Mouse (Mus musculus) kidney, embryonic 15.5 days (tissue): ENCODE measurements around the gene Mrps18a. TPM values are rescaled to one million over a fixed set of nuclear protein-coding genes. Genes with fewer than 3 reads are reported as not detected.

Experiments
- ATAC-seq: fragments of 200-750 bp; cut with Nextera tagmentation; replicated peaks from 2 replicates; pipeline ENCODE4 v1.8.0; 2017; ENCODE audit warnings: moderate TSS enrichment; ENCODE audit not compliant: low FRiP score
- H3K27ac ChIP-seq: fragments of 300-500 bp; sonication (generic); 2 replicates; pipeline ENCODE4 v1.5.1; 2015; ENCODE audit warnings: mild to moderate bottlenecking, inconsistent platforms
- H3K27me3 ChIP-seq: fragments of 300-500 bp; sonication (generic); 2 replicates; pipeline ENCODE4 v1.6.1; 2015; ENCODE audit warnings: inconsistent platforms
- H3K36me3 ChIP-seq: fragments of 300-500 bp; sonication (generic); 2 replicates; pipeline ENCODE4 v1.6.1; 2015; ENCODE audit warnings: inconsistent platforms
- H3K4me1 ChIP-seq: fragments of 300-500 bp; sonication (generic); 2 replicates; pipeline ENCODE4 v1.6.1; 2015; ENCODE audit warnings: inconsistent platforms
- H3K4me2 ChIP-seq: fragments of 300-500 bp; sonication (generic); 2 replicates; pipeline ENCODE4 v1.6.1; 2015; ENCODE audit warnings: moderate library complexity, mild to moderate bottlenecking, inconsistent platforms
- H3K4me3 ChIP-seq: fragments of 300-500 bp; sonication (generic); replicated peaks from 2 replicates; pipeline ENCODE4 v1.5.1; 2015; ENCODE audit warnings: mild to moderate bottlenecking, inconsistent platforms
- H3K9ac ChIP-seq: fragments of 300-500 bp; sonication (generic); 2 replicates; pipeline ENCODE4 v1.6.1; 2015; ENCODE audit warnings: mild to moderate bottlenecking, inconsistent platforms
- H3K9me3 ChIP-seq: fragments of 300-500 bp; sonication (generic); replicated peaks from 2 replicates; pipeline ENCODE4 v1.6.1; 2016; ENCODE audit warnings: inconsistent platforms
- WGBS: fragments of 180-500 bp; shearing (Covaris S2); methylation state at CpG from one replicate; pipeline ENCODE4 v1.1.7; 2015; ENCODE audit warnings: mixed read lengths; 5-methylcytosine and 5-hydroxymethylcytosine counted together
- polyA plus RNA-seq: library from polyadenylated mRNA; unstranded; fragments of >200 nt; fragmentation: Nextera tagmentation; extraction: Ambion mirVana; gene quantifications from 2 replicates; pipeline ENCODE4 v1.2.1, GENCODE M21; 2015

The Mrps18a gene
- polyA plus RNA-seq, 1 experiment from 2014 or later, result 155 TPM

GRCm38 (mm10) chr17:46157131-46157530 is 46.3 kb downstream of the Mrps18a start:
- H3K9me3 ChIP-seq, result no peaks in the 10 kb centered on the region
- no peak overlapping the region for H3K4me3 ChIP-seq
- WGBS, result 76% methylated on average over 8 of the region's 8 CpGs
- H3K27ac ChIP-seq, result no peak overlapping the region
- no peaks in the 10 kb centered on the region for H3K27me3 ChIP-seq
- H3K4me2 ChIP-seq, result no peak overlapping the region
- no peaks in the 10 kb centered on the region for H3K36me3 ChIP-seq
- no peak for ATAC-seq
- no peak overlapping the region for H3K9ac ChIP-seq
- H3K4me1 ChIP-seq, result peaks cover 29% of the 10 kb centered on the region

- no peak overlapping the region; the same call in 1 of the 2 replicates for H3K9ac ChIP-seq
- H3K4me2 ChIP-seq, result peak overlapping the region; percentile 91
- H3K36me3 ChIP-seq, result peaks cover 14% of the 10 kb centered on the region
- 62% methylated on average over 2 of the region's 2 CpGs for WGBS
- peak overlapping the region; percentile 88; the same call in 1 of the 2 replicates for H3K4me3 ChIP-seq
- H3K4me1 ChIP-seq, result peaks cover 30% of the 10 kb centered on the region
- no peaks in the 10 kb centered on the region for H3K27me3 ChIP-seq
- H3K9me3 ChIP-seq, result no peaks in the 10 kb centered on the region
- H3K27ac ChIP-seq, result peak overlapping the region; percentile 95
- ATAC-seq, result no peak
These were observed 48.5 kb downstream of the Mrps18a start for GRCm38 (mm10) chr17:46159236-46159635.

- ATAC-seq, result peak; percentile 82
- Histone ChIP-seq H3K9ac (peak overlapping the region; percentile 63), H3K27me3 (no peaks in the 10 kb centered on the region), H3K27ac (peak overlapping the region; percentile 95), H3K4me1 (peaks cover 30% of the 10 kb centered on the region), H3K4me2 (peak overlapping the region; percentile 91), H3K4me3 (peak overlapping the region; percentile 88), H3K9me3 (no peaks in the 10 kb centered on the region), H3K36me3 (peaks cover 23% of the 10 kb centered on the region)
- 1% methylated on average over 16 of the region's 16 CpGs for WGBS
These were observed 49.4 kb downstream of the Mrps18a start for GRCm38 (mm10) chr17:46160090-46160662.

- Histone ChIP-seq H3K4me3 (peak within 1 kb of the TSS; percentile 88), H3K27me3 (no peaks in the 10 kb centered on the region), H3K4me1 (peaks cover 30% of the 10 kb centered on the region), H3K9ac (peak within 1 kb of the TSS; percentile 75), H3K36me3 (peaks cover 29% of the 10 kb centered on the region), H3K4me2 (peak within 1 kb of the TSS; percentile 91), H3K27ac (peak within 1 kb of the TSS; percentile 95), H3K9me3 (no peaks in the 10 kb centered on the region)
- WGBS, result under 1% methylated on average over 23 of the region's 23 CpGs
- peak; percentile 93 for ATAC-seq
These were observed 49.9 kb downstream of the Mrps18a start, which contains the start of gene Gtpbp2 for GRCm38 (mm10) chr17:46160686-46161085. Gene Gtpbp2, plus strand, starts transcription at chr17:46161032.

- Histone ChIP-seq H3K4me2 (peak overlapping the region; percentile 91), H3K27me3 (no peaks in the 10 kb centered on the region), H3K9me3 (no peaks in the 10 kb centered on the region), H3K36me3 (peaks cover 34% of the 10 kb centered on the region), H3K9ac (peak overlapping the region; percentile 75), H3K4me1 (peaks cover 30% of the 10 kb centered on the region), H3K27ac (peak overlapping the region; percentile 95), H3K4me3 (peak overlapping the region; percentile 88)
- ATAC-seq, result peak; percentile 26
- WGBS, result under 1% methylated on average over 19 of the region's 19 CpGs
These were observed 50.4 kb downstream of the Mrps18a start for GRCm38 (mm10) chr17:46161179-46161578.

- peak overlapping the region; percentile 88 for H3K4me3 ChIP-seq
- H3K9me3 ChIP-seq, result no peaks in the 10 kb centered on the region
- H3K36me3 ChIP-seq, result peaks cover 39% of the 10 kb centered on the region
- H3K4me1 ChIP-seq, result peaks cover 29% of the 10 kb centered on the region
- H3K27ac ChIP-seq, result peak overlapping the region; percentile 95
- no peak for ATAC-seq
- WGBS, result 53% methylated on average over 9 of the region's 9 CpGs
- H3K4me2 ChIP-seq, result peak overlapping the region; percentile 91
- H3K27me3 ChIP-seq, result no peaks in the 10 kb centered on the region
- H3K9ac ChIP-seq, result peak overlapping the region; percentile 75
These were observed 50.9 kb downstream of the Mrps18a start for GRCm38 (mm10) chr17:46161710-46162109.

GRCm38 (mm10) chr17:46162551-46162950 is 51.8 kb downstream of the Mrps18a start:
- Histone ChIP-seq H3K4me2 (peak overlapping the region; percentile 91), H3K4me1 (peaks cover 29% of the 10 kb centered on the region), H3K27me3 (no peaks in the 10 kb centered on the region), H3K27ac (peak overlapping the region; percentile 66; the same call in 1 of the 2 replicates), H3K9ac (no peak overlapping the region), H3K9me3 (no peaks in the 10 kb centered on the region), H3K4me3 (peak overlapping the region; percentile 11), H3K36me3 (peaks cover 47% of the 10 kb centered on the region)
- 82% methylated on average over 7 of the region's 7 CpGs for WGBS
- no peak for ATAC-seq

GRCm38 (mm10) chr17:46162951-46163421 is 52.2 kb downstream of the Mrps18a start:
- Histone ChIP-seq H3K9me3 (no peaks in the 10 kb centered on the region), H3K4me3 (peak overlapping the region; percentile 11), H3K27ac (peak overlapping the region; percentile 66), H3K4me1 (peaks cover 29% of the 10 kb centered on the region), H3K9ac (no peak overlapping the region), H3K27me3 (no peaks in the 10 kb centered on the region), H3K36me3 (peaks cover 52% of the 10 kb centered on the region), H3K4me2 (peak overlapping the region; percentile 91)
- WGBS, result 79% methylated on average over 9 of the region's 9 CpGs
- no peak for ATAC-seq

- 93% methylated on average over 8 of the region's 8 CpGs for WGBS
- H3K36me3 ChIP-seq, result peaks cover 65% of the 10 kb centered on the region
These were observed 53.5 kb downstream of the Mrps18a start for GRCm38 (mm10) chr17:46164301-46164700.

GRCm38 (mm10) chr17:46164791-46165190 is 54.0 kb downstream of the Mrps18a start:
- peaks cover 70% of the 10 kb centered on the region for H3K36me3 ChIP-seq
- no peaks in the 10 kb centered on the region for H3K9me3 ChIP-seq
- no peak overlapping the region for H3K27ac ChIP-seq
- peaks cover 21% of the 10 kb centered on the region for H3K4me1 ChIP-seq
- H3K27me3 ChIP-seq, result no peaks in the 10 kb centered on the region
- no peak overlapping the region for H3K4me3 ChIP-seq
- no peak for ATAC-seq
- WGBS, result 91% methylated on average over 10 of the region's 10 CpGs
- H3K4me2 ChIP-seq, result no peak overlapping the region
- no peak overlapping the region for H3K9ac ChIP-seq

More at GRCm38 (mm10) chr17:46164301-46164700, 53.5 kb downstream of the Mrps18a start:
- ATAC-seq, result no peak
- Histone ChIP-seq H3K9me3 (no peaks in the 10 kb centered on the region), H3K4me3 (no peak overlapping the region), H3K4me2 (no peak overlapping the region), H3K4me1 (peaks cover 26% of the 10 kb centered on the region), H3K27ac (no peak overlapping the region), H3K9ac (no peak overlapping the region), H3K27me3 (no peaks in the 10 kb centered on the region)

- 90% methylated on average over 12 of the region's 12 CpGs for WGBS
- H3K36me3 ChIP-seq, result peaks cover 76% of the 10 kb centered on the region
- H3K9me3 ChIP-seq, result no peaks in the 10 kb centered on the region
- no peak for ATAC-seq
- no peak overlapping the region for H3K27ac ChIP-seq
- no peaks in the 10 kb centered on the region for H3K27me3 ChIP-seq
- H3K9ac ChIP-seq, result no peak overlapping the region
- H3K4me3 ChIP-seq, result no peak overlapping the region
- peaks cover 19% of the 10 kb centered on the region for H3K4me1 ChIP-seq
- H3K4me2 ChIP-seq, result no peak overlapping the region
These were observed 54.7 kb downstream of the Mrps18a start for GRCm38 (mm10) chr17:46165460-46165859.

- WGBS, result 97% methylated on average over 5 of the region's 5 CpGs
- H3K27ac ChIP-seq, result no peak overlapping the region
- peaks cover 19% of the 10 kb centered on the region for H3K4me1 ChIP-seq
- H3K9me3 ChIP-seq, result no peaks in the 10 kb centered on the region
- H3K27me3 ChIP-seq, result no peaks in the 10 kb centered on the region
- H3K36me3 ChIP-seq, result peaks cover 84% of the 10 kb centered on the region
- H3K4me2 ChIP-seq, result no peak overlapping the region
- ATAC-seq, result no peak
- H3K9ac ChIP-seq, result no peak overlapping the region
- no peak overlapping the region for H3K4me3 ChIP-seq
These were observed 55.5 kb downstream of the Mrps18a start for GRCm38 (mm10) chr17:46166270-46166669.
